Mouse (Mus musculus): ENCODE measurements around the gene Atp13a3.

DNA sequence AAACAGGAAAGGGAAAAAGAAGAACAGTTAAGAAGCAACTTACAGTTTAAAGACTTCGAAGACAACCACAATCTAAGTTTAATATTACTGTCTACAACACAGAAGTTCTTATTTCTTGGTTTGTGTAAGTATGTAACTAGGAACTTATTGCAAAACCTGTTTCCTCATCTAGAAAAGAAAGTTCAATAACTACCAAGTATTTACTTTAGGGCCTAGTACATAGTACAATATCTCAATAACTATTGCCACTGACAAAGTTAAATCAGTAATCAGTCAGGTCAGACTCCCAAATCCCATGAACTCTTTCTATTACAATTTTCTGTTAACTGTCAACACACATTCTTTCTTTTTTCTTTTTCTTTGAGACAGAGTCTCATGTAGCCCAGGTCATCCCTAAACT, 20.2 kb downstream of the Atp13a3 start:
- TF ChIP-seq CTCF (conservative IDR thresholded peaks at IDR 0.05; ENCODE audit: low read length) (no peak), POU5F1 (IDR thresholded peaks at IDR 0.05; ENCODE audit: borderline replicate concordance, low read length) (no peak)
